Comparison of ENCODE assay signal across 25 mouse cellular contexts in the genomic region with DNA sequence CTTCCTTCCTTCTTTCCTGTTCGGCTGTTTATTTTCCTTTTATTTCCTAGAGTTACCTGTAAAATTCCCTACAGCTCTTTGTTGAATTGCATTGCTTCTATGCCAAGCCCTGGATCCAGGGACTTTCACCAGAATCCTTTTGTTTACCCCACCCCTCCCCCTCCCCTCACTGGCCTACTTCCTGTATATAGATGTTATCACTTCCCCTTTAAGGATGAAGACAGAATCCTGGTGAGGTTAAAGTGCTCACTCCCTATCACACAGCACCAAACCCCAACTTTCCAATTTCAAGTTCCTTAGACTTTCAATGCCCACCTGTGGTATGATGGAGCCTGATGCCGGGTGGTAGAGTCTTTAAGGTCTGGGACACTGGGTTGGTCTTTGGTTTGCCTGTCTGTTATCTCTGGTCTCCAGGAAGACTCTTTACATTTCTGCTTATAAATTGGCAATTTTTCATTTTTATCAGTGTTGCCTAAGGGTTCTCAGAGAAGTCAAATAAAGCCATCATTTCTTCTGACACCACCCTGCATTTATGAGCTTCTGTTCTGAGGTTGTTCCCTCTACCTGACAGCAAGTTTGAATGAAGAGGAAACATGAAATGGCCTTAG. TPM values are rescaled to one million over a fixed set of nuclear protein-coding genes. Genes with fewer than 3 reads are reported as not detected.
DNase-seq lines count a peak whose midpoint lies in the region; ATAC-seq and TF ChIP-seq lines count a peak whose summit lies in the region.
"Had no signal": no experiment of that assay in that cellular context is flagged by ENCODE, and none has a peak within 500 bp of the region (broad histone marks: within the 10 kb centered on the region; RNA-seq: fewer than 3 reads in every experiment).

No protein-coding gene starts in this region.

- no peak overlapping the region for H3K27ac ChIP-seq in lung, postnatal 0 days (ENCODE audit: low read length)
- H3K27ac ChIP-seq in bone marrow, adult 2 months (ENCODE audit: control insufficient read depth, insufficient read depth, low read depth, low read length, poor library complexity) = peak overlapping the region; percentile 26; the same call in 1 of the 2 replicates
- H3K27ac ChIP-seq: embryonic facial prominence, embryonic 15.5 days; hindbrain, embryonic 13.5 days; left cerebral cortex, adult 2 months; limb, embryonic 10.5 days; liver, embryonic 14.5 days; neural tube, embryonic 12.5 days had no signal

- DNase-seq in lung, postnatal 0 days (ENCODE audit: low spot score) = no peak
- no peak for DNase-seq in lung, postnatal 4 days
- DNase-seq in cerebellum, postnatal 14 days = no peak
- no peak for DNase-seq in ovary, adult 18-20 months (ENCODE audit: low spot score)
- DNase-seq: adrenal gland, postnatal 14 days; cerebellum, adult 11 months; cerebellum, postnatal 10 days; embryo, embryonic 11 days; gastrocnemius, postnatal 14 days; heart, postnatal 10 days; kidney, adult 9 months; kidney, postnatal 4 days; layer of hippocampus, adult 9-11 months; lung, postnatal 10 days; thymus, postnatal 36 days had no signal

- H3K9ac ChIP-seq in lung, postnatal 0 days (replicated peaks; ENCODE audit: low read depth) = no peak overlapping the region
- H3K9ac ChIP-seq: embryonic facial prominence, embryonic 15.5 days; hindbrain, embryonic 13.5 days; liver, embryonic 14.5 days; neural tube, embryonic 12.5 days had no signal

- 81% methylated on average over 2 of the region's 2 CpGs for whole genome bisulfite sequencing in lung, postnatal 0 days
- 42% methylated on average over 2 of the region's 2 CpGs for WGBS in bone marrow, adult 2 months

- no peaks in the 10 kb centered on the region for H3K36me3 ChIP-seq in lung, postnatal 0 days (ENCODE audit: insufficient read depth, low read length)
- H3K36me3 ChIP-seq: embryonic facial prominence, embryonic 15.5 days; hindbrain, embryonic 13.5 days; limb, embryonic 10.5 days; neural tube, embryonic 12.5 days had no signal

- no peak for TF ChIP-seq CTCF in lung, postnatal 0 days (IDR thresholded peaks at IDR 0.05)
- TF ChIP-seq CTCF in bone marrow, adult 2 months (IDR thresholded peaks at IDR 0.05; ENCODE audit: control insufficient read depth, insufficient read depth, low read length) = no peak

- H3K9me3 ChIP-seq in lung, postnatal 0 days (ENCODE audit: low read length) = peaks cover 4% of the 10 kb centered on the region; the same call in 1 of the 2 replicates
- H3K9me3 ChIP-seq: embryonic facial prominence, embryonic 15.5 days; limb, embryonic 10.5 days had no signal

- ATAC-seq in lung, postnatal 0 days = peak; percentile 25; the same call in 1 of the 2 replicates
- ATAC-seq in erythroid progenitor cell, adult 5-6 weeks (replicated peaks; ENCODE audit: low FRiP score, poor library complexity, severe bottlenecking) = peak; percentile 38; the same call in 1 of the 2 replicates
- ATAC-seq in neutrophil, adult 5-6 weeks (ENCODE audit: extremely low read depth, insufficient number of reproducible peaks, low FRiP score, poor library complexity, severe bottlenecking) = peak; percentile 54; the same call in 1 of the 2 replicates

- no peak for TF ChIP-seq POLR2A in bone marrow, adult 2 months (IDR thresholded peaks at IDR 0.05; ENCODE audit: borderline replicate concordance, control insufficient read depth, low read depth, low read length)

- no peak overlapping the region for H3K4me2 ChIP-seq in lung, postnatal 0 days (replicated peaks; ENCODE audit: low read depth, low read length)
- H3K4me2 ChIP-seq: embryonic facial prominence, embryonic 15.5 days; heart, embryonic 11.5 days; hindbrain, embryonic 13.5 days; neural tube, embryonic 12.5 days had no signal

- no peaks in the 10 kb centered on the region for H3K4me1 ChIP-seq in lung, postnatal 0 days (ENCODE audit: insufficient read depth, low read depth, low read length)
- peaks cover 10% of the 10 kb centered on the region for H3K4me1 ChIP-seq in bone marrow, adult 2 months (ENCODE audit: control insufficient read depth, insufficient read depth, low read length)
- H3K4me1 ChIP-seq: embryonic facial prominence, embryonic 15.5 days; hindbrain, embryonic 13.5 days; limb, embryonic 10.5 days; neural tube, embryonic 12.5 days had no signal

- H3K4me3 ChIP-seq in lung, postnatal 0 days (ENCODE audit: low read depth, low read length) = no peak overlapping the region
- no peak overlapping the region for H3K4me3 ChIP-seq in bone marrow, adult 2 months (replicated peaks; ENCODE audit: control insufficient read depth, low read depth, low read length)
- H3K4me3 ChIP-seq: embryonic facial prominence, embryonic 15.5 days; hindbrain, embryonic 13.5 days; left cerebral cortex, adult 2 months; limb, embryonic 10.5 days; neural tube, embryonic 12.5 days had no signal

- no peak for TF ChIP-seq EP300 in lung, postnatal 0 days (IDR thresholded peaks at IDR 0.05)

- no peaks in the 10 kb centered on the region for H3K27me3 ChIP-seq in lung, postnatal 0 days (replicated peaks; ENCODE audit: insufficient read depth, low read length)
- H3K27me3 ChIP-seq: embryonic facial prominence, embryonic 15.5 days; hindbrain, embryonic 13.5 days; neural tube, embryonic 12.5 days had no signal

RNA-seq across cellular contexts. Expression of a gene that starts 59.9 kb away (rescaled TPM):
- 17.2 and 20.8 TPM in 2 replicates for polyA plus RNA-seq in lung, postnatal 0 days (2015; fragmentation: Nextera tagmentation; extraction: Ambion mirVana)
- 10.8 and 20.0 TPM in 2 replicates for polyA plus RNA-seq in bone marrow, adult 2 months (2011; ENCODE audit: insufficient read depth, insufficient read length, low replicate concordance, missing spikeins)
- total RNA-seq in erythroid progenitor cell, adult 5-6 weeks (2015; ENCODE audit: low replicate concordance) = 13.8 and 24.1 TPM in 2 replicates
- 14.8 and 28.3 TPM in 2 replicates for total RNA-seq in erythroid progenitor cell, adult 5-6 weeks (2017; ENCODE audit: low replicate concordance)
- total RNA-seq in neutrophil, adult 5-6 weeks (2017) = 110 and 115 TPM in 2 replicates
